Mouse (Mus musculus) megakaryocyte, embryonic 14.5 days (primary cell): Measurements from ENCODE around the gene Daglb. TPM values are rescaled to one million over a fixed set of nuclear protein-coding genes. Genes with fewer than 3 reads are reported as not detected.

Experiments
- H3K27me3 ChIP-seq: replicated peaks from 2 replicates; pipeline ENCODE3; 2012; ENCODE audit warnings: inconsistent platforms
- H3K36me3 ChIP-seq: replicated peaks from 2 replicates; pipeline ENCODE3; 2012; ENCODE audit warnings: low read length, inconsistent platforms, mixed read lengths
- H3K4me1 ChIP-seq: 2 replicates; pipeline ENCODE4 v1.6.1; 2012; ENCODE audit warnings: inconsistent platforms
- H3K4me3 ChIP-seq: replicated peaks from 2 replicates; pipeline ENCODE3; 2012; ENCODE audit warnings: moderate library complexity, mild to moderate bottlenecking, inconsistent platforms
- H3K9me3 ChIP-seq: 2 replicates; pipeline ENCODE4 v1.6.1; 2012; ENCODE audit warnings: inconsistent platforms
- FLI1 ChIP-seq: IDR thresholded peaks from 2 replicates; pipeline ENCODE4 v1.6.1; 2012; ENCODE audit warnings: low read length, inconsistent platforms, mixed read lengths
- GATA1 ChIP-seq: IDR thresholded peaks from 3 replicates; pipeline ENCODE4 v1.6.1; 2012; ENCODE audit warnings: mixed read lengths, low read length, inconsistent platforms, borderline replicate concordance
- polyA plus RNA-seq: library from polyadenylated mRNA; stranded (reverse); fragments of >175 nt; gene quantifications from 2 replicates; pipeline ENCODE4 v1.2.3, GENCODE M21; 2012; ENCODE audit warnings: low replicate concordance; ENCODE audit not compliant: insufficient read depth

The Daglb gene
- polyA plus RNA-seq, 1 experiment = 5.3 TPM

GRCm38 (mm10) chr5:143514878-143515277, 50.5 kb downstream of the Daglb start:
- H3K36me3 ChIP-seq = peaks cover 93% of the 10 kb centered on the region
- peaks cover 99% of the 10 kb centered on the region for H3K4me1 ChIP-seq
- no peak for TF ChIP-seq GATA1
- TF ChIP-seq FLI1 = no peak

GRCm38 (mm10) chr5:143517005-143517404, 52.6 kb downstream of the Daglb start:
- H3K4me3 ChIP-seq = peak overlapping the region; percentile 56
- peaks cover 80% of the 10 kb centered on the region for H3K36me3 ChIP-seq
- TF ChIP-seq GATA1 = no peak
- TF ChIP-seq FLI1 = no peak
- H3K27me3 ChIP-seq = no peaks in the 10 kb centered on the region
- H3K9me3 ChIP-seq = no peaks in the 10 kb centered on the region
- H3K4me1 ChIP-seq = peaks cover 98% of the 10 kb centered on the region

More at GRCm38 (mm10) chr5:143514878-143515277, 50.5 kb downstream of the Daglb start:
- Histone ChIP-seq H3K27me3 (no peaks in the 10 kb centered on the region), H3K9me3 (no peaks in the 10 kb centered on the region), H3K4me3 (no peak overlapping the region)

- Histone ChIP-seq H3K9me3 (no peaks in the 10 kb centered on the region), H3K27me3 (no peaks in the 10 kb centered on the region), H3K36me3 (peaks cover 80% of the 10 kb centered on the region), H3K4me3 (peak overlapping the region; percentile 80), H3K4me1 (peaks cover 98% of the 10 kb centered on the region)
- TF ChIP-seq GATA1 = no peak
- no peak for TF ChIP-seq FLI1
Observed at GRCm38 (mm10) chr5:143517436-143517835, 53.1 kb downstream of the Daglb start.

GRCm38 (mm10) chr5:143518045-143518591, 53.7 kb downstream of the Daglb start:
- H3K36me3 ChIP-seq = peaks cover 80% of the 10 kb centered on the region
- H3K27me3 ChIP-seq = no peaks in the 10 kb centered on the region
- H3K9me3 ChIP-seq = no peaks in the 10 kb centered on the region
- no peak for TF ChIP-seq GATA1
- no peak for TF ChIP-seq FLI1
- H3K4me3 ChIP-seq = peak overlapping the region; percentile 86
- H3K4me1 ChIP-seq = peaks cover 98% of the 10 kb centered on the region

- Histone ChIP-seq H3K4me3 (peak overlapping the region; percentile 87), H3K9me3 (no peaks in the 10 kb centered on the region), H3K4me1 (peaks cover 98% of the 10 kb centered on the region), H3K27me3 (no peaks in the 10 kb centered on the region), H3K36me3 (peaks cover 76% of the 10 kb centered on the region)
- no peak; the same call in 1 of the 2 replicates for TF ChIP-seq FLI1
- no peak for TF ChIP-seq GATA1
Observed at GRCm38 (mm10) chr5:143520415-143520814, 56.0 kb downstream of the Daglb start.

- H3K27me3 ChIP-seq = no peaks in the 10 kb centered on the region
- H3K9me3 ChIP-seq = no peaks in the 10 kb centered on the region
- peaks cover 80% of the 10 kb centered on the region for H3K4me1 ChIP-seq
- H3K36me3 ChIP-seq = peaks cover 60% of the 10 kb centered on the region
- peak overlapping the region; percentile 50 for H3K4me3 ChIP-seq
- TF ChIP-seq GATA1 (no peak), FLI1 (no peak)
Observed at GRCm38 (mm10) chr5:143522882-143523281, 58.5 kb downstream of the Daglb start.

GRCm38 (mm10) chr5:143525454-143526225, 61.3 kb downstream of the Daglb start:
- Histone ChIP-seq H3K4me3 (peak overlapping the region; percentile 92), H3K4me1 (peaks cover 73% of the 10 kb centered on the region), H3K27me3 (no peaks in the 10 kb centered on the region), H3K9me3 (no peaks in the 10 kb centered on the region), H3K36me3 (peaks cover 43% of the 10 kb centered on the region)
- TF ChIP-seq GATA1 = no peak
- no peak for TF ChIP-seq FLI1

- TF ChIP-seq FLI1 (no peak), GATA1 (no peak)
- H3K9me3 ChIP-seq = no peaks in the 10 kb centered on the region
- peaks cover 73% of the 10 kb centered on the region for H3K4me1 ChIP-seq
- H3K27me3 ChIP-seq = no peaks in the 10 kb centered on the region
- H3K4me3 ChIP-seq = peak overlapping the region; percentile 92
- H3K36me3 ChIP-seq = peaks cover 37% of the 10 kb centered on the region
Observed at GRCm38 (mm10) chr5:143526698-143527331, 62.4 kb downstream of the Daglb start.

- no peak for TF ChIP-seq GATA1
- TF ChIP-seq FLI1 = peak; percentile 72; the same call in 1 of the 2 replicates
- no peaks in the 10 kb centered on the region for H3K9me3 ChIP-seq
- peak within 1 kb of the TSS; percentile 92 for H3K4me3 ChIP-seq
- no peaks in the 10 kb centered on the region for H3K27me3 ChIP-seq
- H3K4me1 ChIP-seq = peaks cover 65% of the 10 kb centered on the region
- peaks cover 29% of the 10 kb centered on the region for H3K36me3 ChIP-seq
Observed at GRCm38 (mm10) chr5:143527486-143528307, 63.3 kb downstream of the Daglb start, which contains the start of gene Rac1. TSS of gene Rac1 (minus strand) at chr5:143528036.

- Histone ChIP-seq H3K9me3 (no peaks in the 10 kb centered on the region), H3K4me1 (peaks cover 65% of the 10 kb centered on the region), H3K4me3 (peak overlapping the region; percentile 92), H3K27me3 (no peaks in the 10 kb centered on the region), H3K36me3 (peaks cover 24% of the 10 kb centered on the region)
- TF ChIP-seq GATA1 (no peak), FLI1 (no peak)
Observed at GRCm38 (mm10) chr5:143528308-143528683, 63.9 kb downstream of the Daglb start.
